8 mouse cellular contexts compared by ENCODE assay signal in the genomic region with DNA sequence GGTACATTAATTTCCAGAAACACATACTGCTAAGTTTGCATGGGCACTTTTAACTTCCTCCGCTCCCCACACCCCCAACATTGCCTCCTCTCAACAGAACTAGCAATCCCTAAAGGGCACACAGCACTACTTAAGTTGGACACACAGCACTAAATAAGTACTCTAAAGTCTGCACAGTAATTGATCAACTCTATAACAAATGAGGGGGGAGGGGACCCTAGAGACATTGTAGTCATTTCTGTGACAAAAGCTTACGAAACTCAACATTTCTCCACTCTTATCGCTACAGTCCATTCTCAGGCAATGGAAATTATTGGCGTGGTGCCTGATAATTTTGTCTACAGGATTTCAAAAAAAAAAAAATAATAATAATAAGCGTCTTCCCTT. TPM values are rescaled to one million over a fixed set of nuclear protein-coding genes. Genes with fewer than 3 reads are reported as not detected.
DNase-seq lines count a peak whose midpoint lies in the region; ATAC-seq and TF ChIP-seq lines count a peak whose summit lies in the region.

No protein-coding gene starts in this region.

- peaks cover 8% of the 10 kb centered on the region; the same call in 1 of the 2 replicates for H3K4me1 ChIP-seq in kidney, embryonic 14.5 days (ENCODE audit: control insufficient read depth, insufficient read depth, low read length)
- no peaks in the 10 kb centered on the region for H3K4me1 ChIP-seq in heart, adult 2 months (ENCODE audit: control insufficient read depth, insufficient read depth, low read length)
- H3K4me1 ChIP-seq in limb, embryonic 15.5 days, result peaks cover 8% of the 10 kb centered on the region; the same call in 1 of the 2 replicates

- no peaks in the 10 kb centered on the region; the same call in 1 of the 2 replicates for H3K79me2 ChIP-seq in heart, adult 2 months (replicated peaks; ENCODE audit: control insufficient read depth, insufficient read depth, low read length)

- no peak overlapping the region for H3K27ac ChIP-seq in kidney, embryonic 14.5 days (ENCODE audit: low read depth, low read length)
- H3K27ac ChIP-seq in heart, adult 2 months, result peak overlapping the region; percentile 94
- H3K27ac ChIP-seq in limb, embryonic 15.5 days, result peak overlapping the region; percentile 65; the same call in 1 of the 2 replicates

- no peak for TF ChIP-seq POLR2A in heart, adult 2 months (IDR thresholded peaks at IDR 0.05; ENCODE audit: insufficient read depth, low read depth, low read length)

- no peak for TF ChIP-seq CTCF in heart, adult 2 months (IDR thresholded peaks at IDR 0.05)

- peak overlapping the region; percentile 79 for H3K4me2 ChIP-seq in kidney, embryonic 14.5 days (replicated peaks; ENCODE audit: low read depth, low read length)
- peak overlapping the region; percentile 72 for H3K4me2 ChIP-seq in limb, embryonic 15.5 days

- WGBS in kidney, embryonic 14.5 days, result 9% methylated on average over 5 of the region's 5 CpGs
- under 1% methylated on average over 5 of the region's 5 CpGs for whole genome bisulfite sequencing in heart, adult 2 months
- WGBS in limb, embryonic 15.5 days, result 6% methylated on average over 5 of the region's 5 CpGs

- H3K4me3 ChIP-seq in kidney, embryonic 14.5 days (ENCODE audit: low read length), result peak overlapping the region; percentile 53
- H3K4me3 ChIP-seq in heart, adult 2 months, result peak overlapping the region; percentile 78
- H3K4me3 ChIP-seq in limb, embryonic 15.5 days, result peak overlapping the region; percentile 54

- no peaks in the 10 kb centered on the region for H3K36me3 ChIP-seq in kidney, embryonic 14.5 days (ENCODE audit: control insufficient read depth, insufficient read depth, low read length)
- peaks cover 9% of the 10 kb centered on the region for H3K36me3 ChIP-seq in heart, adult 2 months (ENCODE audit: control insufficient read depth, insufficient read depth, low read length)
- H3K36me3 ChIP-seq in limb, embryonic 15.5 days, result no peaks in the 10 kb centered on the region
- H3K36me3 ChIP-seq in splenic B cell, adult 2 months (ENCODE audit: control insufficient read depth, insufficient read depth, low read length, poor library complexity, severe bottlenecking), result peaks cover 18% of the 10 kb centered on the region

- no peak for ATAC-seq in kidney, embryonic 14.5 days (ENCODE audit: low FRiP score, low TSS enrichment)
- no peak for ATAC-seq in limb, embryonic 15.5 days (ENCODE audit: insufficient number of reproducible peaks, low FRiP score, low TSS enrichment, low read depth)

- no peaks in the 10 kb centered on the region for H3K9me3 ChIP-seq in kidney, embryonic 14.5 days (ENCODE audit: control insufficient read depth, low read length)
- H3K9me3 ChIP-seq in limb, embryonic 15.5 days, result no peaks in the 10 kb centered on the region

- no peak for TF ChIP-seq EP300 in heart, adult 2 months (IDR thresholded peaks at IDR 0.05; ENCODE audit: insufficient read depth, low read depth, low read length)

- H3K27me3 ChIP-seq in kidney, embryonic 14.5 days (ENCODE audit: control insufficient read depth, insufficient read depth, low read length), result peaks cover 7% of the 10 kb centered on the region; the same call in 1 of the 2 replicates
- H3K27me3 ChIP-seq in heart, adult 2 months (ENCODE audit: control insufficient read depth, insufficient read depth, low read length), result no peaks in the 10 kb centered on the region
- H3K27me3 ChIP-seq in limb, embryonic 15.5 days, result 0 out of 2 replicates have a peak, but pooled peaks cover 3% of the 10 kb centered on the region
- no peaks in the 10 kb centered on the region for H3K27me3 ChIP-seq in splenic B cell, adult 2 months (ENCODE audit: control insufficient read depth, insufficient read depth, low read length, poor library complexity, severe bottlenecking)

- intact Hi-C loops in heart, adult 2 months (cut with DNase I), result loop anchor here (1.0 to 5.0 kb wide), 3 partner anchors 52 to 223 kb away; no protein-coding TSS in a partner anchor

- H3K9ac ChIP-seq in kidney, embryonic 14.5 days (ENCODE audit: low read depth, low read length), result peak overlapping the region; percentile 45; the same call in 1 of the 2 replicates
- H3K9ac ChIP-seq in heart, adult 2 months (ENCODE audit: low read depth, low read length), result peak overlapping the region; percentile 72
- no peak overlapping the region for H3K9ac ChIP-seq in limb, embryonic 15.5 days

- DNase-seq in kidney, adult 8-10 months, result no peak
- peak; percentile 57 for DNase-seq in Muller cell, postnatal 12 days (ENCODE audit: inconsistent ontology term)
- DNase-seq in heart, adult 2 months, result no peak
- DNase-seq in splenic B cell, adult 2 months (ENCODE audit: low read depth, low spot score), result peak; percentile 58
- DNase-seq in cerebellum, adult 18-20 months, result no peak
- no peak for DNase-seq in spleen, adult 12 weeks (ENCODE audit: low spot score)

RNA-seq across cellular contexts. Expression of gene S1pr1, which starts 0.8 kb away (rescaled TPM):
- 10.4 and 11.1 TPM in 2 replicates for polyA plus RNA-seq in kidney, embryonic 14.5 days (2014; fragmentation: Nextera tagmentation; extraction: Ambion mirVana)
- total RNA-seq in heart, adult 2 months (2021), result 10 to 100 TPM; 53.8 to 72.1 TPM
- polyA plus RNA-seq in heart, adult 2 months (2012; rRNA removed), result 67.0 and 90.6 TPM in 2 replicates
- polyA plus RNA-seq in limb, embryonic 15.5 days (2015; fragmentation: Nextera tagmentation; extraction: Ambion mirVana), result 23.8 and 28.1 TPM in 2 replicates

Comparison
In these comparisons a context has a peak if more than half of its experiments do, and no peak if none do; other contexts are left out.
1. DNase-seq: peak in Muller cell, postnatal 12 days (single experiment) and splenic B cell, adult 2 months (single experiment); none in kidney, adult 8-10 months (0 of 2), heart, adult 2 months (0 of 2), cerebellum, adult 18-20 months (0 of 2) and spleen, adult 12 weeks (single experiment).
2. Peak in every context shown above with its lines, with median percentiles within 50 percentile points of each other: H3K4me3 ChIP-seq.